Mouse (Mus musculus): ENCODE results near the gene Ifi202b.
"Not testable (repeated sequence)": the region's sequence is repeated elsewhere in the genome, so short reads cannot be mapped to it uniquely, and the experiment has no call there.

Ifi202b gene

GRCm38 (mm10) chr1:173982694-173983305 lies at the start of gene Ifi202b:
Gene Ifi202b, minus strand, starts transcription at chr1:173982744.
- DNase-seq (ENCODE audit: low spot score in 2 of 2) = not testable (repeated sequence)

DNA sequence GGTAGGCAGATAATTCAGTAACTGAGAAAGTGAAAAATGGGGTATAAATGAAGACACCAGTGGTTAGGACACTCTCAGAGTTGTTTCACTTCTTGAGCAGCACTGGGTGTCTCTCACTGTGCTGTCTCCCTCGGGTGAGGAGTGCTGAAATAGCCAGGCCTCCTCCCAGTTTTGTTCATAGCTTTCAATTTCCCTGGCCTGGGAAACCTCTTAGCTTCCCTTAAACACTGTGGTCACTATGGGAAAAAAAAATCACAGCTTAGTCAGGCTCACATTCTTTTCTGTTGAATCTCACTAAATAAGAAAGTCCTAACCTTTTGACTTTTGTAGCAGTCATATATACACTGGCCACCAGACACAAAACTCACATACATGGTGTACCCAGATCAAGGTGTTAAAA lies 49.2 kb upstream of the Ifi202b start, which contains the start of gene Ifi205:
Ifi205 (minus strand) TSS at position 113 of the 400 bp plus-strand sequence.
- no peak for DNase-seq (ENCODE audit: low spot score in 2 of 2)

GRCm38 (mm10) chr1:174007050-174007449 lies 24.5 kb upstream of the Ifi202b start:
- not testable (repeated sequence) for DNase-seq (ENCODE audit: low spot score in 2 of 2)

- not testable (repeated sequence) for DNase-seq (ENCODE audit: low spot score in 2 of 2)
Observed at GRCm38 (mm10) chr1:174004352-174005109, 22.0 kb upstream of the Ifi202b start.

DNA sequence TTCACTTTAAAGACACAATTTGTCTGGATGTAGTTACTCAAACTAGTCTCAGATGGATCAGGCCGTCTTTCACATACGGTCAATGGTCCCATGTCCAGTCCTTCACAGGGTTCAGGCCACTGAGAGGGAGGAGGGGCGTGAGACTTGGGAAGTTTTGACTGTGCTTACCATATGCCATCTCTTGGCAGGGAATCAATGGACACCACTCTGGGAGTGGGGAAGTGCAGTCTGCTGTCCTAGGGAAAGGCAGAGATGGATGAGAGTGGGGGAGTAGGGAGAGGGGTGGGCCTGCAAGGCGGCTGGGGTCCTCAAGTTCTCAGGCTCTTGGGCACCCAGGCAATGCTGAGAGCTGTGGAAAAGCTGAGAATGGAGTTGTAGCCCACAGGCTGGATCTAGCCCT lies 12.5 kb upstream of the Ifi202b start:
- DNase-seq (ENCODE audit: low spot score in 2 of 2) = no peak

DNA sequence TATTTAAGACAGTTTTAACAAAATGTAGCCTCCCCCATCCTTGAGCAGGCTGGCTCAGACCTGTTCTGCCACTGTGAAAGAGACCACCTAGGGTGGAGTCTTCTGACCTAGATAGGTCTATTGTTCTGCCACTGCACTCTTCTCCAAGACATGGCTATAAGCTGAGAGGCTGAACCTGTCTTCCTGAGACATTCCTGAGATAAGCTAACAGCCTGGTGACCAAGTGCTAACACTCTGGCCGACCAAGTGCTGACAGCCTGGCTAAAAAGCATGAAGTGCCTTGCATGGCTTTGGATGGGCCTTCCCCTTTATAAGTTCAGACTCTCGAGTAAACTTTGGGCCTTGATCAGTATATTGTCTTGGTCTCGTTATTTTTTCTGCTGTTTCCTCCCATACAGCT lies 1.5 kb downstream of the Ifi202b start:
- DNase-seq (ENCODE audit: low spot score in 2 of 2) = not testable (repeated sequence)

GRCm38 (mm10) chr1:173977622-173978021 lies 4.9 kb downstream of the Ifi202b start:
- DNase-seq (ENCODE audit: low spot score in 2 of 2) = no peak

DNA sequence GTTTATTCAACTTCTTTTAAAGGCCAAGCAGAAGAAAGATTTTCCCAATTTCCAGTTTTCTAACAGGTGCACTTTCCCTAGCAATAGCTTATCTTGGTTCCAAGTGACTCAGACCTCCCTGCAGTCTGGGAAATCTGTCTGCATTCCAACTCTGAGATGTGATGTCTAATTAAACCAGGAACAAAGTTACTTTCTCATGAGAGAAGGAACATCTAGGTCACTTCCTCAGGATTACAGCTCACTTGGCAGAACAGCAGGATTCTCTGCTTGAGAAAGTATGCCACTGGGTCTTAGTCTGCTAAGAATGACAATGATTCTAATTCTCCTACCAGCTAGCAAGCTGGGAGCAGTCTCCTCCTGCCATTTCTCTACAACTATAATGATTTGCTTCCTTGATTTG lies 9.4 kb downstream of the Ifi202b start:
- DNase-seq (ENCODE audit: low spot score in 2 of 2) = peak in 1 of 2 experiments; percentile 8

DNA sequence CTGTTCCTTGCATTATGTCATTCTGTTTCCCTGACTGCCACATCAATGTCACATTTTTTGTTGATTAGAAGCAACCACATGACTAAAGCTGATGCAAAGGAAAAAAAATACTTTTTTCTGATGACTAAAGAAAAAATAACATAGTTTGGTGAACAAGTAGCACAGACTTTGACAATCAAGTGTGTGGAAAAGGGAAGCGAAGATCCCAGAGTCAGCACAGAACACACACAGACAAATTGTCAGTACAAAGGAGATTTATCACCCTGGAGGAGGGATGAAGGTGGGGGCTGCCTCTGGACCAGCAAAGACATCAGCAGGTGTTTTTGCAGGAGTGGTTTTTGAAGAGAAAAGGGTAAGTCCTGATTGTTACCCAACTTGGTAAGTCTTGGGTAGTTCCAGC lies 21.1 kb downstream of the Ifi202b start:
- not testable (repeated sequence) for DNase-seq (ENCODE audit: low spot score in 2 of 2)

GRCm38 (mm10) chr1:173959998-173960397 lies 22.5 kb downstream of the Ifi202b start:
- DNase-seq (ENCODE audit: low spot score in 2 of 2) = not testable (repeated sequence)

DNA sequence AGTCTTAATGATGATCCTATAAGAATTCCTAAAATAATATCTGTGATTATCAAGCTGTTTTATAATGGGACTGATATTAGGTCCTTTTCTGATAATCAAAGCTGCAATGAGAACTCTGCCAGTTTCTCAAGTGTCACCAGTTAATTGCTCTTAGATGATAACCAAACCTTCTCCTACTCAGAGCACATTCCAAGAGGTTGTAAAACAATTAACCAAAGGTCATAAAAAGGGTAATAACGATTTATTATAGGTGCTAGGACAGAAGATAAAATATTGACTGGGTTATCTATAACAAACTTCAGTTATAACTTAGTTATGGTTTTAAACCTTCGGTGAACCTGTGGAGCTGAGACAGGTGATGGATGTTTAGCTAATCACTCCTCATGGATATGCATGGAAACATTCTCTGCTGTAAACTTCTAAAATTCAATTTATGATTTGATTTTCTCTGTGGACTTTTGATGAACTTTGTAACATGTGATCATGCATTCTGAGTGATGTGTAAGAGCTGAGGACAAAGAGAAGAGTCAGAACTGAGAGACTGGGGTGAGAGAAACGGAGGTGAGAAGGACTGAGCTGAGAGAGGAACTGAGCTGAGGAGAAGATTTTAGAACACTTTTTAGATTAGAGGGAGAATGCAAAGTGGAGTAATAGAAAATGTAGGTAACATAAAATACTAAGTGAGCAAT lies 26.6 kb downstream of the Ifi202b start:
- DNase-seq (ENCODE audit: low spot score in 2 of 2) = not testable (repeated sequence)

GRCm38 (mm10) chr1:173955071-173955796 lies 27.3 kb downstream of the Ifi202b start:
- no peak for DNase-seq (ENCODE audit: low spot score in 2 of 2)

GRCm38 (mm10) chr1:173953563-173953962 lies 29.0 kb downstream of the Ifi202b start:
- DNase-seq (ENCODE audit: low spot score in 2 of 2) = no peak

- DNase-seq (ENCODE audit: low spot score in 2 of 2) = not testable (repeated sequence)
Observed at GRCm38 (mm10) chr1:173949044-173949443, 33.5 kb downstream of the Ifi202b start.

DNA sequence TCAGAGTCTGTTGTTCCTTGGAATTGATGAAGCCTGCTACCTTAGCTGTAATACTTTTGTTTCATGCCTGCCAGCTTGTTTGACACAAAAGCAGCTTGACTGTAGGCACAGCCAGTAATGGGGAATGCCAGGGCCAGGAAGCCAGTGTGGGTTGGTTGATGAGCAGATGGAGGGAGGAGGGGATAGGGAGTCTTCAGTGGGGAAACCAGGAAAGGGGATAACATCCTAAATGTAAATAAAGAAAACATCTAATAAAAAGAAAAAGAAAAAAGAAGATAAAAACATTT lies 39.8 kb downstream of the Ifi202b start:
- not testable (repeated sequence) for DNase-seq (ENCODE audit: low spot score in 2 of 2)

GRCm38 (mm10) chr1:173941924-173942779 lies 40.4 kb downstream of the Ifi202b start, which contains the start of the genes Mndal and Ifi203:
Gene Mndal, minus strand, starts transcription at chr1:173942491.
Gene Ifi203, minus strand, starts transcription at chr1:173942672.
- DNase-seq (ENCODE audit: low spot score in 2 of 2) = not testable (repeated sequence)

GRCm38 (mm10) chr1:173941522-173941921 lies 41.0 kb downstream of the Ifi202b start:
- not testable (repeated sequence) for DNase-seq (ENCODE audit: low spot score in 2 of 2)

GRCm38 (mm10) chr1:173919279-173919678 lies 63.3 kb downstream of the Ifi202b start:
- not testable (repeated sequence) for DNase-seq (ENCODE audit: low spot score in 2 of 2)

DNA sequence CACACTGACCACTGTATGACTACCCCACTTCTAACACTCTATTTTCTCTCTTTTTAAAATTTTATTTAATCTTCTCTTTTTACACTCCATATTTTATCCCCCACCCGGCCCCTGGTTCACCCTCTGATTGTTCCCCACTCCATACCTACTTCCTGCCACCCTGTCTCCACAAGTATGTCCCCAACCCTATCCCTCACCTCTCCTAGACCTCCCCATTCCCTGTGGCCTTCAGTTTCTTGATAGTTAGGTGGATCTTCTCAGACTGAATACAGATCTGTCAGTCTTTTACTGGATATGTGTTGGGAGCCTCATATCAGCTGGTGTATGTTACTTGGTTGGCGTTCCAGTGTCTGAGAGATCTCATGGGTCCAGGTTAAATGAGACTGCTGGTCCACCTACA lies 68.0 kb downstream of the Ifi202b start:
- no peak for DNase-seq (ENCODE audit: low spot score in 2 of 2)

DNA sequence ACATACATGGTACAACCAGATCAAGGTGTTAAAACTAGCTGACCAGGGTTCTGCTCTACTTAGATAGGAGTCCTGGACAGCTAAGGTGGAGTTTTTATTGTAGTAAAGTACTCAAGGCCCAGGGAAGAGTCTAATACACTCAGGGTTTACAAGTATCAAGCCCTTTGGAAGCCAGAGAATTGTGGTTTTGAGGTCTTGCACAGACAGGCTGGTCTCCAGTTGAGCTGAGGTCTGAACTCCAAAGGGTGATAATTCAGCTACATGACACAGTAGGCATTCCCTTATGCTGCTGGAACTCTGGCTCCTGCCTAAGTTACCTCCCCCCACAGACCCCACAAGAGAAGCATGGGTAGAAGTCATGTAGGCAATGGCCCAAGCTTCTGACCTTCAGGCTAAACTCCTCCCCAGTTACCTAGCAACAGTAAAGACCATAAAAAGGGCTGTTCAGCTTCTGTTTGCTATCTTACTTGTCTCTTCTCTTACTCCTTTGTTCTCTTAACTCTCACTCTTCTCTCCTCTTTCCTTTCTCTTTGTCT lies 69.2 kb downstream of the Ifi202b start:
- not testable (repeated sequence) for DNase-seq (ENCODE audit: low spot score in 2 of 2)

Measured in frontal cortex, postnatal 10 days (tissue).